Mouse (Mus musculus) MEL-GATA-1-ER (cell line): ENCODE results near the gene Cdkn1b.
A peak's percentile ranks its signal among the peaks of the same experiment; 100 is the strongest.

Source experiments
- DNase-seq: peaks from one replicate; pipeline ENCODE4 v3.0.0-alpha.2; 2012; ENCODE audit warnings: low read depth; ENCODE audit errors: extremely low read depth

The Cdkn1b gene

GRCm38 (mm10) chr6:134928889-134929310 lies 8.7 kb downstream of the Cdkn1b start:
- DNase-seq, result no peak

GRCm38 (mm10) chr6:134929926-134930325 lies 9.7 kb downstream of the Cdkn1b start:
- DNase-seq, result no peak

GRCm38 (mm10) chr6:134930383-134930782 lies 10.2 kb downstream of the Cdkn1b start:
- no peak for DNase-seq

GRCm38 (mm10) chr6:134931146-134931545 lies 10.9 kb downstream of the Cdkn1b start:
- no peak for DNase-seq

GRCm38 (mm10) chr6:134932486-134933206 lies 12.4 kb downstream of the Cdkn1b start:
- no peak for DNase-seq

- DNase-seq, result no peak
These were observed 13.0 kb downstream of the Cdkn1b start for GRCm38 (mm10) chr6:134933207-134933558.

- DNase-seq, result no peak
These were observed 14.1 kb downstream of the Cdkn1b start for GRCm38 (mm10) chr6:134934305-134934704.

GRCm38 (mm10) chr6:134939781-134940180 lies 19.6 kb downstream of the Cdkn1b start:
- no peak for DNase-seq

GRCm38 (mm10) chr6:134943759-134944407 lies 23.7 kb downstream of the Cdkn1b start:
- no peak for DNase-seq

GRCm38 (mm10) chr6:134946054-134946453 lies 25.9 kb downstream of the Cdkn1b start:
- DNase-seq, result no peak

GRCm38 (mm10) chr6:134946858-134947257 lies 26.7 kb downstream of the Cdkn1b start:
- no peak for DNase-seq

GRCm38 (mm10) chr6:134947311-134948087 lies 27.3 kb downstream of the Cdkn1b start:
- peak; percentile 63 for DNase-seq

GRCm38 (mm10) chr6:134948522-134949061 lies 28.4 kb downstream of the Cdkn1b start:
- peak; percentile 48 for DNase-seq

GRCm38 (mm10) chr6:134949241-134949640 lies 29.0 kb downstream of the Cdkn1b start:
- DNase-seq, result no peak

- DNase-seq, result peak; percentile 80
These were observed 31.2 kb downstream of the Cdkn1b start for GRCm38 (mm10) chr6:134951364-134951763.

- no peak for DNase-seq
These were observed 33.8 kb downstream of the Cdkn1b start for GRCm38 (mm10) chr6:134953976-134954375.

GRCm38 (mm10) chr6:134956388-134956787 lies 36.2 kb downstream of the Cdkn1b start:
- no peak for DNase-seq

GRCm38 (mm10) chr6:134961286-134961685 lies 41.1 kb downstream of the Cdkn1b start:
- DNase-seq, result no peak

- DNase-seq, result no peak
These were observed 41.8 kb downstream of the Cdkn1b start for GRCm38 (mm10) chr6:134961858-134962517.

- no peak for DNase-seq
These were observed 42.3 kb downstream of the Cdkn1b start for GRCm38 (mm10) chr6:134962518-134962893.

- DNase-seq, result no peak
These were observed 43.7 kb downstream of the Cdkn1b start for GRCm38 (mm10) chr6:134963910-134964309.
